10 mouse cellular contexts compared by ENCODE assay signal in the genomic region with DNA sequence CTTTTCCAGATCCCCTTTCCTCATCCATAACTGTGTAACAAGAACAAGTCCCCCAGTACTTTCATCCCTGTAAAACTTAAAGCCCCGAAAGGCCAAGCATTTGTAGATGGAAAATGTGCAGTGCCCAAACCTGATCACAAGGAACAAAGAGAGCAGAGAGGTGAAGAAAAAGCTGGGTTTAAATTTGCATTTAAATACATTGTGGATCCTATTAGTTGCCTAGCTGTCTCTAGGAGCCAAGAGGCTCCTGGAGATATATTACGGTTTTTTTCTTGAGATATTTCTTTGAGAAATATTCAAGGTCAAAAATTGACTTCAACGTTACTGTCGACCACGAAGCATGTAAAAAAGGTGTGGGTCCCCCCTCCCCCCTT. TPM values are rescaled to one million over a fixed set of nuclear protein-coding genes. Genes with fewer than 3 reads are reported as not detected.
DNase-seq lines count a peak whose midpoint lies in the region; ATAC-seq lines count a peak whose summit lies in the region.
"Had no signal": no experiment of that assay in that cellular context is flagged by ENCODE, and none has a peak within 500 bp of the region (broad histone marks: within the 10 kb centered on the region; RNA-seq: fewer than 3 reads in every experiment).

No protein-coding gene starts in this region.

- no peak for DNase-seq in heart, postnatal 25 days (ENCODE audit: low spot score)
- DNase-seq in midbrain, embryonic 14.5 days: no peak
- DNase-seq in adipocyte (ENCODE audit: low spot score): no peak
- no peak for DNase-seq in left cerebral cortex, postnatal 14 days (ENCODE audit: low spot score in 2 of 2)
- DNase-seq in cerebellum, postnatal 36 days: no peak

- H3K4me3 ChIP-seq in heart, embryonic 16.5 days (ENCODE audit: low read length): peak overlapping the region; percentile 92
- peak overlapping the region; percentile 95 for H3K4me3 ChIP-seq in brown adipose tissue, adult 24 weeks (ENCODE audit: insufficient read depth, low read depth, low read length)
- peak overlapping the region; percentile 87 for H3K4me3 ChIP-seq in hindbrain, embryonic 15.5 days
- H3K4me3 ChIP-seq in midbrain, embryonic 14.5 days (replicated peaks; ENCODE audit: low read depth, low read length): peak overlapping the region; percentile 80; the same call in 1 of the 2 replicates

- H3K9me3 ChIP-seq in heart, embryonic 16.5 days (replicated peaks; ENCODE audit: control insufficient read depth, low read length): no peaks in the 10 kb centered on the region
- no peaks in the 10 kb centered on the region for H3K9me3 ChIP-seq in hindbrain, embryonic 15.5 days
- no peaks in the 10 kb centered on the region for H3K9me3 ChIP-seq in midbrain, embryonic 14.5 days (ENCODE audit: control insufficient read depth, low read length)

- intact Hi-C loops in heart, postnatal 25 days (cut with DNase I): loop anchor here (10.0 kb wide), 1 partner anchor 200 kb away; the partner anchor contains the start of genes Ctsa and Neurl2
- intact Hi-C loops in left cerebral cortex, postnatal 14 days (cut with DNase I): no loop called here

- ATAC-seq in heart, embryonic 16.5 days (replicated peaks; ENCODE audit: extremely low read depth, insufficient read depth, low FRiP score): no peak; the same call in 1 of the 2 replicates
- ATAC-seq in hindbrain, embryonic 15.5 days (ENCODE audit: low FRiP score, low read depth): no peak
- ATAC-seq in midbrain, embryonic 14.5 days (ENCODE audit: low FRiP score, low TSS enrichment): peak; percentile 50; the same call in 1 of the 2 replicates

- 55% methylated on average over 5 of the region's 5 CpGs for WGBS in heart, embryonic 16.5 days
- 8% methylated on average over 5 of the region's 5 CpGs for WGBS in hindbrain, embryonic 15.5 days
- WGBS in midbrain, embryonic 14.5 days: 3% methylated on average over 5 of the region's 5 CpGs

- H3K9ac ChIP-seq in heart, embryonic 16.5 days (ENCODE audit: low read length): no peak overlapping the region; the same call in 1 of the 2 replicates
- 0 out of 2 replicates have a peak overlapping the region, but pooled peaks have one; percentile 20 for H3K9ac ChIP-seq in hindbrain, embryonic 15.5 days
- H3K9ac ChIP-seq in midbrain, embryonic 14.5 days (replicated peaks; ENCODE audit: low read length): peak overlapping the region; percentile 28; the same call in 1 of the 2 replicates

- H3K4me2 ChIP-seq in heart, embryonic 16.5 days (ENCODE audit: low read depth, low read length): peak overlapping the region; percentile 76
- H3K4me2 ChIP-seq in hindbrain, embryonic 15.5 days: peak overlapping the region; percentile 45
- H3K4me2 ChIP-seq in midbrain, embryonic 14.5 days (ENCODE audit: low read length): peak overlapping the region; percentile 87

- H3K27ac ChIP-seq in heart, embryonic 16.5 days (ENCODE audit: low read length): no peak overlapping the region
- no peak overlapping the region for H3K27ac ChIP-seq in brown adipose tissue, adult 24 weeks (replicated peaks; ENCODE audit: low read depth, low read length)
- H3K27ac ChIP-seq in hindbrain, embryonic 15.5 days (replicated peaks): peak overlapping the region; percentile 91
- H3K27ac ChIP-seq in midbrain, embryonic 14.5 days (replicated peaks; ENCODE audit: low read depth, low read length): peak overlapping the region; percentile 96
- H3K27ac ChIP-seq: macrophage had no signal

- peaks cover 14% of the 10 kb centered on the region for H3K4me1 ChIP-seq in heart, embryonic 16.5 days (ENCODE audit: control insufficient read depth, insufficient read depth, low read length)
- no peaks in the 10 kb centered on the region for H3K4me1 ChIP-seq in brown adipose tissue, adult 24 weeks (ENCODE audit: control insufficient read depth, insufficient read depth, insufficient read length, low read length)
- H3K4me1 ChIP-seq in hindbrain, embryonic 15.5 days (replicated peaks): peaks cover 34% of the 10 kb centered on the region
- peaks cover 35% of the 10 kb centered on the region for H3K4me1 ChIP-seq in midbrain, embryonic 14.5 days (ENCODE audit: control insufficient read depth, insufficient read depth, low read length)

- no peaks in the 10 kb centered on the region for H3K27me3 ChIP-seq in heart, embryonic 16.5 days (ENCODE audit: control insufficient read depth, insufficient read depth, low read length)
- no peaks in the 10 kb centered on the region for H3K27me3 ChIP-seq in hindbrain, embryonic 15.5 days
- no peaks in the 10 kb centered on the region for H3K27me3 ChIP-seq in midbrain, embryonic 14.5 days (ENCODE audit: control insufficient read depth, insufficient read depth, low read length)

- H3K36me3 ChIP-seq in heart, embryonic 16.5 days (ENCODE audit: control insufficient read depth, insufficient read depth): no peaks in the 10 kb centered on the region
- H3K36me3 ChIP-seq in hindbrain, embryonic 15.5 days: no peaks in the 10 kb centered on the region
- no peaks in the 10 kb centered on the region for H3K36me3 ChIP-seq in midbrain, embryonic 14.5 days (ENCODE audit: control insufficient read depth, insufficient read depth, low read length)

RNA-seq across cellular contexts. Expression of gene Ncoa5, which starts 0.4 kb away (rescaled TPM):
- polyA plus RNA-seq in heart, embryonic 16.5 days (2015; fragmentation: Nextera tagmentation; extraction: Ambion mirVana): 42.5 and 43.2 TPM in 2 replicates
- total RNA-seq in heart, postnatal 25 days (2021): 10 to 100 TPM; 19.1 to 19.5 TPM
- polyA plus RNA-seq in brown adipose tissue, adult 24 weeks (2012; ENCODE audit: insufficient read depth, insufficient read length, missing spikeins): 7.5 TPM in 2 replicates
- polyA plus RNA-seq in hindbrain, embryonic 15.5 days (2015; fragmentation: Nextera tagmentation; extraction: Ambion mirVana): 95.1 and 99.3 TPM in 2 replicates
- 76.6 and 105 TPM in 2 replicates for polyA plus RNA-seq in midbrain, embryonic 14.5 days (2014; fragmentation: Nextera tagmentation; extraction: Ambion mirVana)
- total RNA-seq in left cerebral cortex, postnatal 14 days (2021): 10 to 100 TPM; 53.2 to 54.6 TPM

RNA-seq across cellular contexts. Expression of gene Cd40, which starts 20.4 kb away (rescaled TPM):
- polyA plus RNA-seq in heart, embryonic 16.5 days (2015; fragmentation: Nextera tagmentation; extraction: Ambion mirVana): 7.8 and 9.2 TPM in 2 replicates
- total RNA-seq in heart, postnatal 25 days (2021): 1 to 10 TPM; 1.9 to 3.6 TPM
- 1.2 and 2.2 TPM in 2 replicates for polyA plus RNA-seq in brown adipose tissue, adult 24 weeks (2012; ENCODE audit: insufficient read depth, insufficient read length, missing spikeins)
- polyA plus RNA-seq in hindbrain, embryonic 15.5 days (2015; fragmentation: Nextera tagmentation; extraction: Ambion mirVana): 5.6 and 6.9 TPM in 2 replicates
- polyA plus RNA-seq in midbrain, embryonic 14.5 days (2014; fragmentation: Nextera tagmentation; extraction: Ambion mirVana): 5.1 and 7.3 TPM in 2 replicates
- total RNA-seq in left cerebral cortex, postnatal 14 days (2021): 1 to 10 TPM in 1 of 2 experiments, under 1 TPM in 1; 0.82 to 1.4 TPM

RNA-seq across cellular contexts. Expression of gene 1700025C18Rik, which starts 55.5 kb away (rescaled TPM):
- polyA plus RNA-seq in heart, embryonic 16.5 days (2015; fragmentation: Nextera tagmentation; extraction: Ambion mirVana): not detected in 2 replicates
- not detected for total RNA-seq in heart, postnatal 25 days (2021)
- polyA plus RNA-seq in brown adipose tissue, adult 24 weeks (2012; ENCODE audit: insufficient read depth, insufficient read length, missing spikeins): not detected in 2 replicates
- not detected in 2 replicates for polyA plus RNA-seq in hindbrain, embryonic 15.5 days (2015; fragmentation: Nextera tagmentation; extraction: Ambion mirVana)
- polyA plus RNA-seq in midbrain, embryonic 14.5 days (2014; fragmentation: Nextera tagmentation; extraction: Ambion mirVana): not detected in 2 replicates
- not detected for total RNA-seq in left cerebral cortex, postnatal 14 days (2021)
- total RNA-seq: common myeloid progenitor, adult 5-6 weeks had no signal
- polyA plus RNA-seq: macrophage had no signal

Comparison
In these comparisons a context has a peak if more than half of its experiments do, and no peak if none do; other contexts are left out.
1. H3K27ac ChIP-seq: peak in hindbrain, embryonic 15.5 days (single experiment) and midbrain, embryonic 14.5 days (single experiment); none in heart, embryonic 16.5 days (single experiment) and brown adipose tissue, adult 24 weeks (single experiment).
2. Peak in every context shown above with its lines, with median percentiles within 50 percentile points of each other: H3K4me2 ChIP-seq and H3K4me3 ChIP-seq.